Mouse (Mus musculus) bone marrow macrophage, adult 2 months (primary cell): ENCODE measurements around the gene Vmn2r77.

Experiments used
- CTCF ChIP-seq: IDR thresholded peaks from 2 replicates; pipeline ENCODE4 v1.5.1; 2012; ENCODE audit warnings: low read depth, mild to moderate bottlenecking, low read length, moderate library complexity
- POLR2A ChIP-seq: IDR thresholded peaks from 2 replicates; pipeline ENCODE4 v1.6.1; 2012; ENCODE audit warnings: mild to moderate bottlenecking, low read depth, low read length, borderline replicate concordance

DNA sequence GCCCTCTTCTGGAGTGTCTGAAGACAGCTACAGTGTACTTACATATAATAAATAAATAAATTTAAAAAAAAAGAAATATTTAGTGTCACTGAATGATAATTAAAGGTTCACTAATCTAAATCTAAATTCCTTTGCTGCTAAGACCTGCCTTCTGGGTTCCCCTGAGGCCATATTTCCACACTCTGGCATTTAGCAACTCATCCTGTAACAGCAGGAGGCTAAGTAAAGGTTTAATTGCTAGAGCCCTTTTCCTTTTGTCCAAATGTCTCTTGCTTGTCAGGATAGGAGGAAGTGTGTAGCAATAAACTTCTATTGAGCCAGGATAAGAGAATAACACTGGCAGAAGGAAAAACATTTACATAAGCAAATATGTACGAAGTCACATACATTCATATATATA lies 21.6 kb downstream of the Vmn2r77 start:
- TF ChIP-seq CTCF (no peak), POLR2A (no peak)
